Mouse (Mus musculus) myocyte (in vitro differentiated cells): ENCODE results near the gene Lst1. TPM values are rescaled to one million over a fixed set of nuclear protein-coding genes. Genes with fewer than 3 reads are reported as not detected.
A peak's percentile ranks its signal among the peaks of the same experiment; 100 is the strongest.

Source experiments
- H3K27me3 ChIP-seq: one replicate; pipeline ENCODE4 v1.6.1; 2011; ENCODE audit not compliant: control insufficient read depth, insufficient read depth, insufficient read length
- H3K36me3 ChIP-seq: one replicate; pipeline ENCODE4 v1.6.1; 2011; ENCODE audit not compliant: control insufficient read depth, insufficient read depth
- H3K4me2 ChIP-seq: one replicate; pipeline ENCODE4 v1.6.1; 2011; ENCODE audit warnings: low read depth, control low read depth
- H3K4me3 ChIP-seq: one replicate; pipeline ENCODE4 v1.5.1; 2011; ENCODE audit warnings: mild to moderate bottlenecking, control low read depth, moderate library complexity
- H3K79me2 ChIP-seq: one replicate; pipeline ENCODE4 v1.6.1; 2011; ENCODE audit not compliant: control insufficient read depth, insufficient read depth
- H3ac ChIP-seq: one replicate; pipeline ENCODE4 v1.6.1; 2011; ENCODE audit not compliant: control insufficient read depth, insufficient read length
- CEBPB ChIP-seq: IDR thresholded peaks from 2 replicates; pipeline ENCODE4 v1.6.1; 2011; ENCODE audit warnings: mild to moderate bottlenecking, moderate library complexity; ENCODE audit not compliant: poor library complexity, insufficient read depth, severe bottlenecking
- E2F4 ChIP-seq: IDR thresholded peaks from one replicate; pipeline ENCODE4 v1.6.1; 2011; ENCODE audit warnings: mild to moderate bottlenecking, control low read depth, moderate library complexity; ENCODE audit not compliant: insufficient read depth
- MAX ChIP-seq: IDR thresholded peaks from one replicate; pipeline ENCODE4 v1.6.1; 2011; ENCODE audit warnings: low read depth, mild to moderate bottlenecking, control low read depth
- MYOD1 ChIP-seq, 3 experiments: IDR thresholded peaks; one replicate each; pipeline ENCODE4 v1.6.1; 2011; ENCODE audit warnings: control low read depth in 2 of 3, low read depth in 2 of 3, mild to moderate bottlenecking in 2 of 3, moderate library complexity in 1 of 3; ENCODE audit not compliant: insufficient read length in 2 of 3, control insufficient read depth in 1 of 3
- MYOG ChIP-seq, 3 experiments: IDR thresholded peaks; one replicate each; pipeline ENCODE4 v1.6.1; 2011; ENCODE audit warnings: control low read depth in 2 of 3, low read depth in 2 of 3, mild to moderate bottlenecking in 2 of 3; ENCODE audit not compliant: insufficient read length in 2 of 3, control insufficient read depth in 1 of 3, insufficient read depth in 1 of 3
- POLR2A ChIP-seq: IDR thresholded peaks from one replicate; pipeline ENCODE4 v1.6.1; 2011; ENCODE audit warnings: low read depth, mild to moderate bottlenecking, control low read depth, moderate library complexity; ENCODE audit not compliant: insufficient read length
- POLR2AphosphoS2 ChIP-seq: IDR thresholded peaks from one replicate; pipeline ENCODE4 v1.6.1; 2011; ENCODE audit warnings: low read depth, control low read depth; ENCODE audit not compliant: insufficient read length
- REST ChIP-seq: IDR thresholded peaks from one replicate; pipeline ENCODE4 v1.6.1; 2011; ENCODE audit warnings: mild to moderate bottlenecking, control low read depth, moderate library complexity; ENCODE audit not compliant: insufficient read depth, insufficient read length
- SRF ChIP-seq: IDR thresholded peaks from one replicate; pipeline ENCODE4 v1.6.1; 2011; ENCODE audit warnings: low read depth; ENCODE audit not compliant: control insufficient read depth, insufficient read length
- TCF12 ChIP-seq: IDR thresholded peaks from one replicate; pipeline ENCODE4 v1.6.1; 2011; ENCODE audit warnings: mild to moderate bottlenecking, control low read depth; ENCODE audit not compliant: poor library complexity, insufficient read depth, severe bottlenecking
- TCF3 ChIP-seq: IDR thresholded peaks from one replicate; pipeline ENCODE4 v1.6.1; 2011; ENCODE audit warnings: low read depth, control low read depth; ENCODE audit not compliant: insufficient read length
- USF1 ChIP-seq: IDR thresholded peaks from one replicate; pipeline ENCODE4 v1.6.1; 2011; ENCODE audit warnings: low read depth, mild to moderate bottlenecking, control low read depth, moderate library complexity
- polyA plus RNA-seq: library from polyadenylated mRNA; unstranded; fragments of >200 nt; fragmentation: generic; extraction: Trizol; gene quantifications from one replicate; pipeline ENCODE4 v1.2.1, GENCODE M21; 2012; ENCODE audit warnings: missing spikeins

Lst1 gene
- polyA plus RNA-seq, 1 experiment, result 4.3 TPM

DNA sequence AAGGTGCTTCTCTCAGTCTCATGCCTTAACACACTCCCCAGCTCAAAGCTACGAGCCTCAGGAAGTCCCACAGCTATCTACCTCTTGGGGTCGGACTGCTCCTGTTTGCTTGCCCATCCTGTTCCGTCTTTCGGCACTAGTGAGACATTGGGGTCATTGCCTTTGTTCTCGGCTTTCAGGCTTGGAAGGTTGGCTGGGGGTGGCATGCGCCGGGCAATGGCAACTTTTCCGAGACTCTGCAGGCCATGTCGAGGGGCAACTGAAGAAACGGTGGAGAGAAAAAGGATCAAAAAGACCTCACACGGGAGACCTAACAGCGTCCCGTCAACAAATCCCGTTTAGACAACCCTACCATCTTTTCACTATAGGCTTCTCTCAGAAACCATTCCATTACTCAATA, 26.1 kb downstream of the Lst1 start:
- H3K4me2 ChIP-seq, result peak overlapping the region; percentile 93
- no peak overlapping the region for H3ac ChIP-seq
- H3K36me3 ChIP-seq, result peaks cover 37% of the 10 kb centered on the region
- peaks cover 68% of the 10 kb centered on the region for H3K79me2 ChIP-seq
- no peaks in the 10 kb centered on the region for H3K27me3 ChIP-seq
- H3K4me3 ChIP-seq, result peak overlapping the region; percentile 83
- no peak for TF ChIP-seq REST
- no peak for TF ChIP-seq POLR2AphosphoS2
- TF ChIP-seq POLR2A, result no peak
- TF ChIP-seq TCF3, result no peak
- no peak for TF ChIP-seq MAX
- no peak for TF ChIP-seq TCF12
- no peak for TF ChIP-seq E2F4
- TF ChIP-seq CEBPB, result no peak
- no peak for TF ChIP-seq SRF
- no peak for TF ChIP-seq USF1
- no peak for TF ChIP-seq MYOD1 (IDR thresholded peaks at IDR 0.05; ENCODE audit: control insufficient read depth in 1 of 3, insufficient read length in 2 of 3, low read depth in 2 of 3)
- TF ChIP-seq MYOG (IDR thresholded peaks at IDR 0.05; ENCODE audit: control insufficient read depth in 1 of 3, insufficient read depth in 1 of 3, insufficient read length in 2 of 3, low read depth in 2 of 3), result no peak

GRCm38 (mm10) chr17:35161421-35161820, 26.8 kb downstream of the Lst1 start:
- no peak for TF ChIP-seq POLR2A
- no peak for TF ChIP-seq MYOG (IDR thresholded peaks at IDR 0.05; ENCODE audit: control insufficient read depth in 1 of 3, insufficient read depth in 1 of 3, insufficient read length in 2 of 3, low read depth in 2 of 3)
- no peak for TF ChIP-seq POLR2AphosphoS2
- TF ChIP-seq CEBPB, result no peak
- no peak for TF ChIP-seq USF1
- TF ChIP-seq MYOD1 (IDR thresholded peaks at IDR 0.05; ENCODE audit: control insufficient read depth in 1 of 3, insufficient read length in 2 of 3, low read depth in 2 of 3), result no peak
- Histone ChIP-seq H3K79me2 (peaks cover 67% of the 10 kb centered on the region), H3K4me3 (peak overlapping the region; percentile 83), H3ac (no peak overlapping the region), H3K4me2 (no peak overlapping the region), H3K27me3 (no peaks in the 10 kb centered on the region), H3K36me3 (peaks cover 39% of the 10 kb centered on the region)

GRCm38 (mm10) chr17:35159638-35160037, 28.6 kb downstream of the Lst1 start:
- Histone ChIP-seq H3ac (no peak overlapping the region), H3K4me3 (no peak overlapping the region), H3K79me2 (peaks cover 62% of the 10 kb centered on the region), H3K27me3 (no peaks in the 10 kb centered on the region), H3K4me2 (no peak overlapping the region), H3K36me3 (peaks cover 44% of the 10 kb centered on the region)
- peak; percentile 10 for TF ChIP-seq POLR2AphosphoS2
- TF ChIP-seq TCF3, result no peak

DNA sequence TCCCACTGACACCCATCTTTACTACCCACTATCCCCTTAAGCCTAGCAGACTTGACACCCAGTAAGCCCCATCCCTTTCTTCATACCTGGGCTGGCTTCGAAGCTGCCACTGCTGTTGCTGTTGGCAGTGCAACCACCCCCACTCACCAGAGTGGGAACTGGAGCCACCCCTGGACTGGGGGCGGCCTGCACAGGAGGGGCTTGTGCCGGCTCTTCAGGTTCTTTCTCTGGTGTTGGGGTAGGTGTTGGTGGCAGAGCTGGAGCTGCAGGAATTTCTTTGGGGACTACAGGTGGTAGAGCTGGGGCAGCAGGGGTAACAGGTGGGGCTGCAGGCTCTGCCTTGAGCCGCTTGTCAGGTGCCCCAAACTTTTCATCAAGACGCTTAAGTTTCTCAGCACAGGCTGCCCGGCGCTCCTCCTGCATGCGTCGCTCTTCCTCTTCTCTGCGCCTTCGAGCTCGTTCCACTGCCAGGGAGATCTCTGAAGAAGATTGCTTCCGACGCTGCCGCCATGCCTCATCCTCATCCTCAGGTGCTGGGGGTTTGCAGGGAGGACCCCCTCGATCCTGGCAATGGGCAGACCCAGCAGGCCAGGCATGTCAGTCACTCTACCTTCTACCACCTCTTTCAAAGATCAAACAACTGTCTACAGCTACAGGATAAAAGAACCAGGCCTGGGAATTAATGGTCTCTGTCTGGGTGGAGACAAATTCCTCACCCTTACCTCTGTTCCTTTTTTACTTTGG, 29.2 kb downstream of the Lst1 start:
- H3K27me3 ChIP-seq, result no peaks in the 10 kb centered on the region
- H3ac ChIP-seq, result no peak overlapping the region
- H3K36me3 ChIP-seq, result peaks cover 46% of the 10 kb centered on the region
- TF ChIP-seq SRF, result no peak
- TF ChIP-seq CEBPB, result no peak
- TF ChIP-seq MAX, result no peak
- no peak for TF ChIP-seq TCF3
- TF ChIP-seq MYOG (IDR thresholded peaks at IDR 0.05; ENCODE audit: control insufficient read depth in 1 of 3, insufficient read depth in 1 of 3, insufficient read length in 2 of 3, low read depth in 2 of 3), result no peak
- TF ChIP-seq TCF12, result no peak
- TF ChIP-seq POLR2A, result peak; percentile 14
- TF ChIP-seq POLR2AphosphoS2, result peak; percentile 40
- peaks cover 59% of the 10 kb centered on the region for H3K79me2 ChIP-seq
- H3K4me3 ChIP-seq, result no peak overlapping the region
- no peak overlapping the region for H3K4me2 ChIP-seq

DNA sequence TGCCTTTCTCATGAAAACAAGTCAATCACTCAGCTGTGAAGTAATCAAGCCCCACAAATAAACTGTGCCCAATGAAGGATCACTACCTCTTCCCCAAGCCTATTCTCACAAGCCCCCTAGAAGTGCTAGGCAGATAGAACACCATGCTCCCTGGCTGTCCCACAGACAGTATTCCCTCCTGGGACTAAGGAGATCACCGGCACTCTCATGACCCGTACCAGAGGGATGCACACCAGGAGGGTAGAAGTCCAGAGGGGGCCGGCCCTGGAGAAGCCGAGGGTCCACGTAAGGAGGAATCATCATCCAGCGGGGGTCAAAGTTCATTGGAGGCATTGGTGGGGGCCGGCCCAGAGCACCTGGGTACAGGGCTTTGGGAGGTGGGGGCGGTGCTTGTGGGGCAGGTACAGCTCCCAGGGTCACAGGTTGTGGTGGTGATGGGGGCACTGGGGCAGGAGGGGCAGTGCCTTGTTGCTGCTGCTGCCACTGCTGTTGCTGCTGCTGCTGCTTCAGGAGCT, 30.5 kb downstream of the Lst1 start:
- Histone ChIP-seq H3K79me2 (peaks cover 46% of the 10 kb centered on the region), H3ac (no peak overlapping the region), H3K4me2 (no peak overlapping the region), H3K4me3 (no peak overlapping the region), H3K27me3 (no peaks in the 10 kb centered on the region), H3K36me3 (peaks cover 53% of the 10 kb centered on the region)
- TF ChIP-seq POLR2A, result no peak
- TF ChIP-seq REST, result no peak
- TF ChIP-seq CEBPB, result no peak
- TF ChIP-seq POLR2AphosphoS2, result no peak
- TF ChIP-seq SRF, result no peak
- TF ChIP-seq TCF12, result no peak
- no peak for TF ChIP-seq TCF3
- TF ChIP-seq USF1, result no peak
- no peak for TF ChIP-seq MAX
